Mouse (Mus musculus): ENCODE data around the gene Slc6a13.

The Slc6a13 gene

DNA sequence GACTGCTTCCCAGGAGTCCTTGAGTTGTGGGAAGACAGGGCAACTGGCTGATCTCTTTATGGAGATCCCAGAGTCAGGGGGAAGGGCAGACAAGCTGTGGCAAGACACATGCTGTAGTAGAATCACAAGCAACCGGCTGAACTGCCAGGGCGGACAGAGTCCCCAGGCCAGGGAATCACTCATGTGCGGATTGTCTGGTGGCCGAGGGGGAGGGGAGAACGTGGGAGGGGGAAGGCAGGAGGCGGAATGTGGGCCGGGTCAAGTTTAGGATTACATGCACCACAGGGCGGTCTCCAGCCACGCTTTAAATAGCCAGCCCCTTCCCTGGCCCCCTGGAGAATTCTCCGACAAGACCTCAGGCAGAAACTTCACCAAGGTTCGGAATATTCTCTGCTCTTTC lies at the start of gene Slc6a13:
TSS of gene Slc6a13 (plus strand) at position 274 of the 400 bp plus-strand sequence.
- DNase-seq (ENCODE audit: extremely low read depth, low read depth), result no peak

DNA sequence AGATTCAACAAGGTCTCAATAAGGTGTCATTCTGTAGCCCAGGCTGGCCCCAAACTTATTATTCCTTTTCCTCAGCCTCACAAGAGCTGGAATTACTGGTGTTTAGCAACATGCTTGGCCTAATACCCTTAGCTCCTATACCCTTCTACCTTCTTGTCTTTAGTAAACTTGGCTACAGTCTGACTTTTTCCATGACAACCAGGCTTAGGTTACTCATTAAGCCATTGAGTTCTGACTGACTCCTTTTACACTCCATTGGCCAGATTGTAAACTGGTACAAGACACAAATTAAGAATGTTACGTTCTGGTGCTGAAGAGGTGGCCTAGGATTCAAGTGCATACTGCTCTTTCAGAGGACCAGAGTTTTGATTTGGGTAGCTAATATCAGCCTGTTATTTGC lies 49.6 kb upstream of the Slc6a13 start:
- DNase-seq (ENCODE audit: extremely low read depth, low read depth), result no peak

DNA sequence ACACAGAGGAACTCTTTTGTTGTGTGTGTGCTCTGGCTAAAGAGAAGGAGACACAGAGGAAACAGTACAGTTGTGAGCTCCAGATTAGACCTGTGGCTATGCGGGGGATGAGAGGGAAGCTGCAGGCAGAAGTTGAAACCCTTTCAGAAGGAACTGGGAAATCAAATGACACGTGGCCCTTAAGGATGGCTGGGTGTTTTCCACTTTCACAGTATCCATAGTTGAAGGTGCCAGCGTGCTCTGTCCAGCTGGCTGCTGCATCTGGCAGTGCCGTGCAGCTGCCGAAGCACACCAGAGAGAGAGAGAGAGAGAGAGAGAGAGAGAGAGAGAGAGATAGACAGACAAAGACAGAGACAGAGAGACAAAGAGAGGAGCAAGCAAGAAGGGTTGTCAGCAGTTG lies 48.8 kb upstream of the Slc6a13 start:
- DNase-seq (ENCODE audit: extremely low read depth, low read depth), result peak; percentile 50

DNA sequence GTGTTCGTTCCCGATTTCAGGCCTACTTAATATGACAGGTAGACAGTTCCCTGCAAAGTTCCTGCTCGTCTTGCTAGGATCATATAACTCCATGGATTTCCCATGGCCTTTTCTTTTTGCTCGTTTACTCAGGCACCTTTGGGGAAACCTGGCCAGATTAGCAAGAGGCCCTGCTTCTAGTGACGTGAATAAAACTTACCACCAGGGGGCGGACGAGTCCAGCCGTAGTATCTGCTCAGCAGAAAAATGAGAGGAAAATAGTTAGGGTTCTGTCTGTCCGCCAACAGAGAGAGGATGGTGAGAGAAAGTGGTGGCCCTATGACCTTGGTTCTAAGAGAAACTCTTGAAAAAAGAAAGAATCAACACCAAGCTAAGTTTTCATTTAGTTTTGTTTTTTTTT lies 39.5 kb upstream of the Slc6a13 start:
- peak; percentile 62 for DNase-seq (ENCODE audit: extremely low read depth, low read depth)

DNA sequence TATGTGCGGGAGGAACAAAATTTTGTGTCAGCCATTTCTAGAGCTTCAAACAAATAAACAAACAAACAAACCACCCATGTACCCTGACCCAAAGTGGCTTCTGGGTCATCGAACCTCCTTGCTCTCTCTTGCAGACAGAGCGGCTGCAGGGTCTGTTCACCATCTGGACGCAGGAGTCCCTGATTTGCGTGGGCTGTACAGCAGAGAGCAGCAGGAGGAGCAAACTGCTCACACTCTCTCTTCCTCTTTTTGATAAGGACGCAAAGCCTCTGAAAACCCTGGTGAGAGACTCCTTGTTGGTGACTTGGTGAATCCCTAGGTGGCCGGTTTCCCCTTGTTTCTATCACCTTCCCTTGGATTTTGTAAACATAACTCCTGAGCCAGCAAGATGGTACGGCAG lies 38.8 kb upstream of the Slc6a13 start:
- DNase-seq (ENCODE audit: extremely low read depth, low read depth), result peak; percentile 66

DNA sequence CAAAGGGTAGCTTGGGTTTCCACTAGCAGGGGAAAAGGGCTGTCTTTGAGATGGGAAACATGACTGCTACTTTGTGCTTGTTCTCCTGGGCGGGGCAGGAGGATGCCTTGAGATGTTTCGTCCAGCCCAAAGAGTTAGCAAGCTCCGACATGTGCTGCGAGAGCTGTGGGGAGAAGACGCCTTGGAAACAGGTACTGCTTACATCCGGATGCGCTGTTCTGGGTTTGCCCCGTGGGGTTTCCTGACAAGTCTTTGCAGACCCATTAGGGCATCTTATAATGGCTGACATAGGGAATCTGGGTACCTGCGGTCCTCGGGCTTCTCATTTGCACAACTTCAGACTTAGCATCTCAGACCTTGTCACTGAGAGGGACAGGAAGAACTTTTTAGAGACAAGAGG lies 38.0 kb upstream of the Slc6a13 start:
- no peak for DNase-seq (ENCODE audit: extremely low read depth, low read depth)

DNA sequence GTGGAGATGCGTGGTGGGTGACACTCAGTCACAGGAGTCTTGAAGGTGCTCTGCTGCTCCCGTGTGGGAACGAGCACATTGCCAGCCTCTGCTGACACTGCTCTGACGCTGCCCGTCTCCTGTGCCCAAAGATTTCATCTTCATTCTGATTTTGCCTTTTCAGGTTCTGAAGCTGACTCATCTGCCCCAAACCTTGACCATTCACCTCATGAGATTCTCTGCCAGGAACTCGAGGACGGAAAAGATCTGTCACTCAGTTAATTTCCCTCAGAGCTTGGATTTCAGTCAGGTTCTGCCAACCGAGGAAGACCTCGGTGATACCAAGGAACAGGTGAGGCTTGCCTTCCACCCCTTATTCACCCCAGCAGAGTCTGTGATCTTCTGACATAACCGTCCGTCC lies 37.5 kb upstream of the Slc6a13 start:
- no peak for DNase-seq (ENCODE audit: extremely low read depth, low read depth)

DNA sequence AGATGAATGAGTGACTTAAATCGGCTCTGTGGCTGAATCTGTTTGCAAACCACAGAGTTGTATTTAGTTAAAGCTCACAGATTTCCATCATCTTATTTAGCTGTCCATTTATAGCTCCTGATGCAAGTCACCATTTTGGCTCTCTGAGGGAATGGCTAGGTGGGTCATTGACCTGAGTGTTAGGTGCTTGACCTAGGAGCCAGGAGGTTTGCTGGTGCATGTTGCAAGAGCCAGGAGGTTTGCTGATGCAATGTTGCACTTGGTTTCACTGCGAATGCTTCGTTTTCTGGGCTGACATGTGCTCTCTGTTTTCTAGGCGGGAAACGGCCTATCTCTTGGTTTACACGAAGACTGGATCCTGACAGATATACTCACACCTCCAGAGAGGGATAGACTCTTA lies 29.9 kb upstream of the Slc6a13 start:
- DNase-seq (ENCODE audit: extremely low read depth, low read depth), result no peak

DNA sequence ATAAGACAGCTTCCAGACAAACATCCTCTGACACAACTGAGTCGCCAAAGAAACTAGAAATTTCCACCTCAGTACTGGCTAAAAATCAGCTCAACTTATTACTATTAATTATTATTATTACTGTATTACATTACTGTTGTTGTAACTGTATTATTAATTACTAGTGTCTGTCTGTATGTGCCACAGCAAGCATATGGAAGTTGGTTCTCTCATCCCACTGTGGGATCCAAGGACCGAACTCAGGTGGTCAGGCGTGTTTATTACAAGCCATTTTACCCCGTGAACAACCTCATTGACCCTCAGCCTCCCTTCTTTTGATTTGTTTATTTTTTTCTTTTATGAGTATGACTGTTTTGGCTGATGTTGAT lies 28.3 kb upstream of the Slc6a13 start:
- no peak for DNase-seq (ENCODE audit: extremely low read depth, low read depth)

DNA sequence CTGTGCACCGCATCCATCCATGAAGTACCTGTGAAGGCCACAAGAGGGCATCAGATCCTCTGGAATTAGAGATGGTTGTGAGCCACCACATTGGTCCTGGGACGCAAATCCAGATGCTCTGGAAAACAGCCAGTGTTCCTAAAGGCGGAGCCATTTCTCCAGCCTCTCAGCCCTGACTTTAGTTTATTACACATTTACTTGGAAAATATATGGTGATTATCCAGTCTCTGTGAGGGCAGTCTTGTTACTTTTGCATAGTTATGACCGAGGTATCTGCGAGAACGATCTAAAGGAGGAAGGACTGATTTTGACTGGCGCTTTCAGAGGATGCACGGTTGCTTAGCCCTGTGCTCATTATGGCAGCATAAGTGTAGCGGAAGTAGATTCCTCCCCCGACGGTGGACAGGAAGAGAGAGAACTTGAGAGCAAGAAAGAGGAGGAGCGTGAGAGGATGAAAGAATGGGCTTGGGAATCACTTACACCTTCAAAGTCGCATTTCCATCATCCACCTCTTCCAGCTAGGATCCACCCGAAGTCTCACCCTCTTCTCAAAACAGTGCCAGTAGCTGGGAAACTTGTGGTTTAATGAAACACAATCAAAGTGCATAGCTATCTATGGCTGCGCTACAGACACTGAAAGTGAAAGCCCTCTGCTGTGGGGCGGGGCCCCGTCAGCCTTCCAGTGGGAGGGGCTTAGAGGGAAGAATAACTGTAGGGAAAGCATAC lies 27.8 kb upstream of the Slc6a13 start:
- DNase-seq (ENCODE audit: extremely low read depth, low read depth), result peak; percentile 73

DNA sequence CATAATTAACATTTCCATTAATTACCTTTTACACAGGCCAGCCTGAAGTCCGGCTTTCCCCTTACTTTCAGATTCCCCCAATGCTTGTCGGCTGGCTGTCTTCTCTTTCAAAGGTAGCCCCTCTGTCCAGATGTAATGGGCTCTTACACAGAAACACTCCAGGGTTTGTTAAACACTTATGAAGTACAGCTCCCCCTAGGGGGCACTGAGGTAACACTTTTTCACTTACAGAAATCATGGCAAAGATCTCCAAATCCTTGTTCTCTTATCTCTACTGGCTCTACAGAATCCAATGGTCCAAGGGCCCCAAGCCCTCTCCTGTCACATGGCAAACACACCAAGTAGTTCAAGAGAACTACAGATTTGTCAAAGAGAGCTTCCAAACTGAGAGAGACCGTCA lies 25.7 kb upstream of the Slc6a13 start:
- peak; percentile 51 for DNase-seq (ENCODE audit: extremely low read depth, low read depth)

DNA sequence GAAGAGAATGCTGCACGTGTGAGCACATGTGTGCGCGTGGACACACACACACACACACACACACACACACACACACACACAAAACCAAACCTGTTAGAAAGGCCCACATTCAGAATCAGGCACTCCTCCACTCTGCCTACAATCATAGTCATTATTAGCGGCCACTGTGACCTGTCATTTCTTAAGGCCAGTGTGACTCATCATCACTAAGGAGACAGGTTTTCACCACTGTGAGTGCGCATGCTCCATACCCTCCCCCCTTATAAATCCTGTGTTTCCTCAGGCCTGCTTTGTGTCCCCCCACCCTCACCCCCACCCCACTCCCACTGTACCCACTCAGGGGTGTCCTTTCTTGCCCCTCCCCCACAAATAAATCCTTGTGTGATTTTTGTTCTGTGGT lies 15.9 kb upstream of the Slc6a13 start:
- no peak for DNase-seq (ENCODE audit: extremely low read depth, low read depth)

DNA sequence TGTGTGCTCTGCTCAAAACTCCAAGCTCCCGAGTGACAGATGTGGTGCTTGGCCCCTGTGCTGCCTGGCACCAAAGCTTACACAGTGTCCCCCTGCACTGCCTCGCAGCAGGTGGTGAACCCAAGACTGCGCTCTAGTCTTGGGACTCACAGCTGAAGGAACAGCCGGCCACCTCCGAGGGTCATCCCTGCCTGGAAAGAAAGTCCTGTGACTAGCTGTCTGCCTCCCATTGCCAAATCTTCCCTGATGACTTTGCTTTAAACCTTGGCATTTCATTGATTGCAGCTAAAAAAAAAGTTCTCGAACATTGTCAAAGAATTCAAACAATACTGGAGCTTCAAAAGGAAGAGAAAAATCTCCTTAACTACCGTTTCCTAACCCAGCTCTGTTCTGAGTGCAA lies 710 bp upstream of the Slc6a13 start:
- DNase-seq (ENCODE audit: extremely low read depth, low read depth), result no peak

DNA sequence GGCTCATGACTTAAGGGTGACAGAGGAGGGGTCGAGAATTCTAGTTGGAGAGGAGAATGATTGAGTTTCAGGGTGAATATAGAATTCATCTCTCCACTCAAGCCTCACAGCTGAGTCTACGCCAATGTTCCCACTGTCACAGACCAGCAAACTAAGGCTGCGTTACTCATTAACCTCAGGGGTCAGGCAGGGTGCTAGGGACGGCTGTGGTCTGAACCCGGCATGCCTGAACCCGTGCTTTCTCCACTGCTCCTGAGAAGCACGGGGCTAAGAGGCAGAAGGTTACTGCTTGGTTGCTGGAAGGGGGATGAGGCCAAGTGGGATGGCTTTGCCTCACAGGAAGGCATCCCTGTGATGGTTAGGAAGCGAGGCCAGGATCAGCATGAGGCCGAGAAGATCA lies 477 bp downstream of the Slc6a13 start:
- DNase-seq (ENCODE audit: extremely low read depth, low read depth), result no peak

DNA sequence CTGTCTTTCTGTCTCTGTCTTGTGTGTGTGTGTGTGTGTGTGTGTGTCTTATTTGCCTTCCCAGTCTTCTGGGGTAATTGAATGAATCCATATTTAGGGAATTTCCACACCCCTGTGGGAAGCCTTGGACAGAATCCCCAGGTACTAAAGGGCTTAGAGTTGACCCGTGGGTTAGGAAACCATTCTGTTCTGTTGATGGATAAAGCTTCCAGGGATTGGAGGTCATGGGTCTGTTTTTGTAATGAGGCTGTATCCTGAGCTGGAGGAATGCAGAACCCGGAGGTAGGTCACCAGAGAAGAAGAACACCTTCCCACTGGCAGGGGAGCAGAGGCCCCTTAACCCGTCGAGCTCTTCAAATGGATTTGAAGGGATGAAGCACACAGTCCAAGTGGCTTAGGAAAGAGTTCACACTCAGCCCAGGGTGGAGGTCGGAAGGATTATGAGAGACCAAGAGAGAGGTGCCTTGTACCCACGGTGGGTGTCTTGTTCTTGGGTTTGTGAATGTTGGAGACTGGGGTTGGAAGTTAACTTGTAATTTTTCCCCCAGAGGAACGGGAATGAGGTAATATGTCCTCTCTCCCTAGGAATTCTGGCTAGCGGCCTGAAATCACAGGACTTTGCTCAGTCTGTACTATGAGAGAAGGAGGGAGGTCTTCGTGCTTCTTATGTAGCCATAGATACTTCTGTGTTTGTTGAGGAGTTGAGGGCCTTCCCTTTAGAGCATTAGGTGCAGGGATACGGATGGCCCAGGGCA lies 3.6 kb downstream of the Slc6a13 start:
- no peak for DNase-seq (ENCODE audit: extremely low read depth, low read depth)

DNA sequence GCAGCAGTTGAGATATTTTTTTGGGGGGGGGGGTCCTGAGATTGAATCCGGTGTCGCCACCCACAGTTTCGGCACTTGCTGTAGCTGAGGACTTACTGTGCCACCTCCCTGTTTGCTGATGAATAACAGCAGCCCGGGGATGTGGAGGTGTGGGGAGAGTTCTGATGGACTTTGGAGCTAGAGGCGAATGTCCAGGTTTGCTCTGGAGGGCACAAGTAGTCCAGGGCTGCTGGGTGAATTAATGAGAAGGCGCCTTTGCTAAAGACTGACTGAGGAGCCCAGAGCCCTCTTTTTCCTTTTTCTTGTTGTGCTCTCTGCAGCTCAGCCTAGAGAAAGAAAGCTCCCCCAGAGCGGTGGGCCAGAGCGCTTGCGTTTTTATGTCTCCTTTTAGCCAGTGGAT lies 4.6 kb downstream of the Slc6a13 start:
- no peak for DNase-seq (ENCODE audit: extremely low read depth, low read depth)

DNA sequence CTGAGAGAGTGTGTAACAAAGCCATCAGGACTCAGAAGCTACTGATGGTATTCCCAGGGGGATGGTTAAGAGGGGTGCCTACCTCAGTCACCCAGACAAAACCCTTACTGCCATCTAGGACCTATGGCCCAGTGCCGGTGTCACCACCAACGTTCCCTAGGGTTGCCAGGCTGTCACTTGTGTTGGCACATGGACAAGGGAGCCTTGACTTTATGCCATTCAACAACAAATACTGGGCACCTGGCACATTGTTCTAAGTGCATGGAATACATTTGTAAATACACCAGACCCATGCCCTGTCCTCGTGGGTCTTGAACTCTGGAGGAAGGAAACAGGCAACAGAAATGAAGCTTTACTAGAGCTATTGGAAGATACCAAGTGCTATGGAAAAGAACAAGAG lies 5.5 kb downstream of the Slc6a13 start:
- DNase-seq (ENCODE audit: extremely low read depth, low read depth), result no peak

DNA sequence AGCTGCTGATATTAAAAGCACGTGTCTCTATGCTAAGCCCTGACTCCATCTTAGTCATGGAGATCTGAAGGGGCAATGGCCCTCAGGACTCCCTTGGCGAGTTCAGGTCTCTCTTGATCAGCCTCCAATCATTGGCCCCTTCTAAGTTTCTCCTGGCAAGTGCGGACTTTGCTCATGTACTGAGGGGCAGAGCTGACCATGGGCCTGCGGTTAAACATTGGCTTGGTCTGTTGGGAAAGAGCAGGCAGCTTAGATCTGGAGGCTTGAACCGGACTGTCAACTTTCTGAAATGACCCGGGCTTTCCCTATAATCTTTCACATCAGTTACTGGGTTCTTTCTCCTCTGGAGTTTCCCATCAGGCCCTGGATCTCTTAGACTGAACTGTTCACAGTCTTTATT lies 11.0 kb downstream of the Slc6a13 start:
- DNase-seq (ENCODE audit: extremely low read depth, low read depth), result no peak

DNA sequence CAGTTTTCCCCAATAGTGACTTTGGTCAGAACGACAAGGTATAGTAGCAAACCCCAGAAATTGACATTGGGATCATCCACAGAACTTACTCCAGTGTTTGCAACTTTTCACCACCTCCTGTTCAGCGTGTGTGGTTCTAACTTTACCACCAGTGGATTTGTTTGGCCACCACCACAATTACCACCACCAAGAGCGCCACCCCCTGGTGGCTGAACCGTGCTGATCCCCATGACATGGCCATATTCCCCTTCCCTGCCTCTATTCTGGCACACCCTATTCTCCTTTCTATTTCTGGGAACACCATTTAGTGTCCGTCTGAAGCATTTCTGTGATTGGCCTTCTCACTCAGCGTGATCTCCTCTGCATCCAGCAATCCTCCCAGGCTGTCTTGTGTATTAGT lies 19.1 kb downstream of the Slc6a13 start:
- no peak for DNase-seq (ENCODE audit: extremely low read depth, low read depth)

DNA sequence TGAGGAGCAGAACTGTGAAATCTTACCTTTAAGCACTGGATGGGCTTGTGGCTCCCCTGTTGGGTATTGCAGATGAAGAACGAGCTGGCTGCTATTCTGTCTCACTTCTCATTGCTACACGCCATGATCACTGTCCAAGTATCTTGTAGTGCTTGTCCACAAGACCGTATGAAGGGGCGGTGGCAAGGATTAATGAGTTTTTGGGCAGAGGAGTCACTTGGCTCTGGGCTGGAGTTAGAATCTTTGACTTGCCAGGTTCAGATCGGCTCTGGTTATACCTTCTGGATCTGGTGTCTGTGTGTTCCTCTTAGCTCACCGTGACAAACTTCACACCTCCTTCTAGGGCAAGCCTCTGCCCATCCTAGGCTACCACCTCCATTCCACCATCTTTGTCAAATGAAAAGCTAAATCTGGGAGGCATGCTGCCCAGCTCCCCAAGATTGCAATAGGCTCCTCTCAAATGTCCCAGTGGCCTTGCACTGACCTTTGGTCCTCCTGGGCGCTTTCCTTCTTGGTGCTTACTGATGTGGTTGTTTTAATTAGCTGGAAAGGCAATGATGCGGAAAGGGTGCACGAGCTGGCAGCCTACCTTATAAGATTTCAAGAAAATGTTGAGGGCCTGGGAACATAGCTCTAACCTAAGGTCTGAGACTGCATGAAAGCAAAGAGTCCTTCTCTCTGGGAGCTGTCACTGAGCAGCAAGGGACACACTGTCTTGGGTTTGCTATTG lies 22.5 kb downstream of the Slc6a13 start:
- DNase-seq (ENCODE audit: extremely low read depth, low read depth), result no peak

DNA sequence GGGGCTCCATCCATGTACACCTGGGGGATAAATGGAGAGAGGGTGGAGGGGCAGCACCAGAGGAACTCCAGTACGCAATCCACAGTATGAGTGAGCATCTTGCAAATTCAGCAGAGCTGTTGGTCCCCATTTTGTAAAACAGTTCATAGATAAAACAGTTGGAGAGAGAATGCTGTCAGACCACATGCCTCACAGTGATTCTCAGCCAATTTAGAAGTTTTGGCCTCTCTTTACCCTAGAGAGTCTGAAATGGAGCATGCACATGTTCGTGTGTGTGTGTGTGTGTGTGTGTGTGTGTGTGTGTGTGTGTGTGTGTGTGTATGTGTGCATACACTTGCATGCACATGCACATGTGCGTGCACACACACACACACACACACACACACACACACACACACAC lies 25.3 kb downstream of the Slc6a13 start:
- DNase-seq (ENCODE audit: extremely low read depth, low read depth), result no peak

DNA sequence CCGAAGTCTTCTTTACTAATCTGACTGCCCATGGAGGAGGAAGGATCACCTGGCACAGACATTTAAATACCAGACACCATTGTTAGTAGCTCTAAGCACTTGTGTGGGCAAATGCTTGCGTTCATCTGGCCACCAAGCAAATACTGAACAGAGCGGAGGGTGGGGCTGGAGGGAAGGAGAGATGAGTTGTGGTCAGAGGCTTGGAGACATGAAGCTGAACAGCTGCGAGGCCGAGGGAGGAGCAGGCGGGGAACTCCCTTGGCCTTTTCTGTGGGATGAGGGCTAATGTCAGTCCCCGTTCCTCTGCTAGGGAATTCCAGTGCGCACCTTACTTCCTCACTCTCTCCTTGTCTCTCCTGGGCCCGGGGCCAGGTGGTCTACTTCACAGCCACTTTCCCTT lies 25.7 kb downstream of the Slc6a13 start:
- no peak for DNase-seq (ENCODE audit: extremely low read depth, low read depth)
